Mouse (Mus musculus) limb, embryonic 12.5 days (tissue): Measurements from ENCODE around the gene Gm45716. TPM values are rescaled to one million over a fixed set of nuclear protein-coding genes. Genes with fewer than 3 reads are reported as not detected.

ENCODE experiments used
- ATAC-seq: fragments of 200-750 bp; cut with Nextera tagmentation; 2 replicates; pipeline ENCODE4 v1.8.0; 2017; ENCODE audit warnings: low read depth, moderate TSS enrichment; ENCODE audit not compliant: insufficient number of reproducible peaks, insufficient read depth, low FRiP score, low TSS enrichment
- H3K27ac ChIP-seq: fragments of 300-500 bp; sonication (generic); 2 replicates; pipeline ENCODE4 v1.5.1; 2016; ENCODE audit warnings: mild to moderate bottlenecking, moderate library complexity
- H3K27me3 ChIP-seq: fragments of 300-500 bp; sonication (generic); 2 replicates; pipeline ENCODE4 v1.6.1; 2016; ENCODE audit warnings: mild to moderate bottlenecking, moderate library complexity
- H3K36me3 ChIP-seq: fragments of 300-500 bp; sonication (generic); 2 replicates; pipeline ENCODE4 v1.6.1; 2016; ENCODE audit warnings: mild to moderate bottlenecking, moderate library complexity
- H3K4me1 ChIP-seq: fragments of 300-500 bp; sonication (generic); replicated peaks from 2 replicates; pipeline ENCODE4 v1.6.1; 2016
- H3K4me2 ChIP-seq: fragments of 300-500 bp; sonication (generic); 2 replicates; pipeline ENCODE4 v1.6.1; 2016; ENCODE audit warnings: mild to moderate bottlenecking, moderate library complexity
- H3K4me3 ChIP-seq: fragments of 300-500 bp; sonication (generic); replicated peaks from 2 replicates; pipeline ENCODE4 v1.5.1; 2016; ENCODE audit warnings: mild to moderate bottlenecking
- H3K9ac ChIP-seq: fragments of 300-500 bp; sonication (generic); replicated peaks from 2 replicates; pipeline ENCODE4 v1.6.1; 2016; ENCODE audit warnings: mild to moderate bottlenecking, moderate library complexity
- H3K9me3 ChIP-seq: fragments of 300-500 bp; sonication (generic); 2 replicates; pipeline ENCODE4 v1.6.1; 2016; ENCODE audit warnings: mild to moderate bottlenecking, moderate library complexity
- WGBS: fragments of 180-500 bp; shearing (Covaris S2); methylation state at CpG from one replicate; pipeline ENCODE4 v1.1.7; 2016; 5-methylcytosine and 5-hydroxymethylcytosine counted together
- polyA plus RNA-seq: library from polyadenylated mRNA; unstranded; fragments of >200 nt; fragmentation: Nextera tagmentation; extraction: Ambion mirVana; gene quantifications from 2 replicates; pipeline ENCODE4 v1.2.1, GENCODE M21; 2016

The Gm45716 gene
- polyA plus RNA-seq, result 11.9 and 12.1 TPM in 2 replicates

- Histone ChIP-seq H3K27me3 (no peaks in the 10 kb centered on the region), H3K27ac (no peak within 1 kb of the TSS), H3K9ac (no peak within 1 kb of the TSS), H3K36me3 (no peaks in the 10 kb centered on the region), H3K4me2 (no peak within 1 kb of the TSS), H3K4me1 (no peaks in the 10 kb centered on the region), H3K9me3 (no peaks in the 10 kb centered on the region), H3K4me3 (no peak within 1 kb of the TSS)
- 87% methylated on average over 7 of the region's 7 CpGs for WGBS
- ATAC-seq, result no peak
Measured at GRCm38 (mm10) chr11:90187441-90187840, at the start of gene Gm45716. Gene Gm45716 (plus strand): TSS chr11:90187683.

GRCm38 (mm10) chr11:90142393-90142792 lies 45.1 kb upstream of the Gm45716 start:
- no peaks in the 10 kb centered on the region; the same call in 1 of the 2 replicates for H3K4me1 ChIP-seq
- H3K27ac ChIP-seq, result no peak overlapping the region
- H3K4me3 ChIP-seq, result no peak overlapping the region
- WGBS, result 57% methylated on average over 4 of the region's 4 CpGs
- no peak overlapping the region for H3K9ac ChIP-seq
- H3K4me2 ChIP-seq, result no peak overlapping the region
- no peaks in the 10 kb centered on the region for H3K9me3 ChIP-seq
- no peaks in the 10 kb centered on the region for H3K36me3 ChIP-seq
- ATAC-seq, result no peak
- H3K27me3 ChIP-seq, result no peaks in the 10 kb centered on the region

- Histone ChIP-seq H3K9me3 (no peaks in the 10 kb centered on the region), H3K9ac (no peak overlapping the region), H3K4me3 (no peak overlapping the region), H3K27me3 (no peaks in the 10 kb centered on the region), H3K4me2 (no peak overlapping the region), H3K4me1 (no peaks in the 10 kb centered on the region; the same call in 1 of the 2 replicates), H3K27ac (no peak overlapping the region), H3K36me3 (no peaks in the 10 kb centered on the region)
- no peak for ATAC-seq
- WGBS, result 66% methylated on average over 4 of the region's 4 CpGs
Measured at GRCm38 (mm10) chr11:90142936-90143335, 44.5 kb upstream of the Gm45716 start.

GRCm38 (mm10) chr11:90146086-90146860 lies 41.2 kb upstream of the Gm45716 start:
- Histone ChIP-seq H3K4me2 (no peak overlapping the region), H3K9me3 (no peaks in the 10 kb centered on the region), H3K9ac (no peak overlapping the region), H3K4me1 (no peaks in the 10 kb centered on the region; the same call in 1 of the 2 replicates), H3K4me3 (no peak overlapping the region), H3K27me3 (no peaks in the 10 kb centered on the region), H3K27ac (no peak overlapping the region), H3K36me3 (no peaks in the 10 kb centered on the region)
- no peak for ATAC-seq
- WGBS, result 93% methylated on average over 17 of the region's 17 CpGs

- no peaks in the 10 kb centered on the region for H3K9me3 ChIP-seq
- H3K27ac ChIP-seq, result no peak overlapping the region
- no peak for ATAC-seq
- no peaks in the 10 kb centered on the region for H3K4me1 ChIP-seq
- H3K4me3 ChIP-seq, result no peak overlapping the region
- no peak overlapping the region for H3K9ac ChIP-seq
- no peaks in the 10 kb centered on the region for H3K36me3 ChIP-seq
- no peak overlapping the region for H3K4me2 ChIP-seq
- WGBS, result 30% methylated on average over 5 of the region's 5 CpGs
- no peaks in the 10 kb centered on the region for H3K27me3 ChIP-seq
Measured at GRCm38 (mm10) chr11:90155066-90155465, 32.4 kb upstream of the Gm45716 start.

- Histone ChIP-seq H3K9me3 (no peaks in the 10 kb centered on the region), H3K4me2 (no peak overlapping the region), H3K27ac (no peak overlapping the region), H3K9ac (no peak overlapping the region), H3K36me3 (no peaks in the 10 kb centered on the region), H3K4me1 (no peaks in the 10 kb centered on the region), H3K4me3 (no peak overlapping the region), H3K27me3 (no peaks in the 10 kb centered on the region)
- WGBS, result 3% methylated on average over 2 of the region's 2 CpGs
- ATAC-seq, result no peak
Measured at GRCm38 (mm10) chr11:90155466-90155865, 32.0 kb upstream of the Gm45716 start.

- H3K4me3 ChIP-seq, result no peak overlapping the region
- H3K4me1 ChIP-seq, result no peaks in the 10 kb centered on the region
- H3K9ac ChIP-seq, result no peak overlapping the region
- H3K36me3 ChIP-seq, result no peaks in the 10 kb centered on the region
- no peaks in the 10 kb centered on the region for H3K9me3 ChIP-seq
- H3K27me3 ChIP-seq, result no peaks in the 10 kb centered on the region
- no peak overlapping the region for H3K4me2 ChIP-seq
- 24% methylated on average over 6 of the region's 6 CpGs for WGBS
- ATAC-seq, result no peak
- no peak overlapping the region for H3K27ac ChIP-seq
Measured at GRCm38 (mm10) chr11:90167771-90168170, 19.7 kb upstream of the Gm45716 start.

GRCm38 (mm10) chr11:90168338-90169065 lies 19.0 kb upstream of the Gm45716 start:
- Histone ChIP-seq H3K27ac (no peak overlapping the region), H3K4me3 (no peak overlapping the region), H3K9ac (no peak overlapping the region), H3K4me2 (no peak overlapping the region), H3K27me3 (no peaks in the 10 kb centered on the region), H3K4me1 (no peaks in the 10 kb centered on the region), H3K9me3 (no peaks in the 10 kb centered on the region), H3K36me3 (no peaks in the 10 kb centered on the region)
- WGBS, result 85% methylated on average over 10 of the region's 10 CpGs
- ATAC-seq, result no peak

- H3K9ac ChIP-seq, result no peak overlapping the region
- no peaks in the 10 kb centered on the region for H3K9me3 ChIP-seq
- H3K4me2 ChIP-seq, result peak overlapping the region; percentile 50
- no peaks in the 10 kb centered on the region for H3K27me3 ChIP-seq
- H3K36me3 ChIP-seq, result no peaks in the 10 kb centered on the region
- peak overlapping the region; percentile 23; the same call in 1 of the 2 replicates for H3K4me3 ChIP-seq
- peak; percentile 73; the same call in 1 of the 2 replicates for ATAC-seq
- no peaks in the 10 kb centered on the region for H3K4me1 ChIP-seq
- 51% methylated on average over 20 of the region's 20 CpGs for WGBS
- H3K27ac ChIP-seq, result no peak overlapping the region
Measured at GRCm38 (mm10) chr11:90169200-90170013, 18.1 kb upstream of the Gm45716 start.

- no peaks in the 10 kb centered on the region for H3K9me3 ChIP-seq
- no peak overlapping the region for H3K9ac ChIP-seq
- H3K4me2 ChIP-seq, result peak overlapping the region; percentile 50
- H3K36me3 ChIP-seq, result no peaks in the 10 kb centered on the region
- no peaks in the 10 kb centered on the region for H3K27me3 ChIP-seq
- no peak overlapping the region for H3K27ac ChIP-seq
- H3K4me1 ChIP-seq, result no peaks in the 10 kb centered on the region
- peak overlapping the region; percentile 23; the same call in 1 of the 2 replicates for H3K4me3 ChIP-seq
- WGBS, result under 1% methylated on average over 7 of the region's 7 CpGs
- 0 out of 2 replicates have a peak, but pooled peaks have one; percentile 63 for ATAC-seq
Measured at GRCm38 (mm10) chr11:90170014-90170320, 17.5 kb upstream of the Gm45716 start.

- Histone ChIP-seq H3K36me3 (no peaks in the 10 kb centered on the region), H3K4me2 (no peak overlapping the region), H3K4me3 (no peak overlapping the region), H3K27me3 (no peaks in the 10 kb centered on the region), H3K27ac (no peak overlapping the region), H3K4me1 (no peaks in the 10 kb centered on the region), H3K9me3 (no peaks in the 10 kb centered on the region), H3K9ac (no peak overlapping the region)
- WGBS, result 87% methylated on average over 6 of the region's 6 CpGs
- ATAC-seq, result no peak
Measured at GRCm38 (mm10) chr11:90172331-90172730, 15.2 kb upstream of the Gm45716 start.
